Mouse (Mus musculus) heart, embryonic 10.5 days (tissue): ENCODE measurements around the gene 5530401A14Rik. TPM values are rescaled to one million over a fixed set of nuclear protein-coding genes. Genes with fewer than 3 reads are reported as not detected.

ENCODE experiments used
- DNase-seq: peaks from one replicate; pipeline ENCODE4 v3.0.0-alpha.2; 2017; ENCODE audit warnings: low spot score
- H3K27ac ChIP-seq: fragments of 300-500 bp; sonication (generic); 2 replicates; pipeline ENCODE4 v1.5.1; 2016; ENCODE audit warnings: mild to moderate bottlenecking
- H3K27me3 ChIP-seq: fragments of 300-500 bp; sonication (generic); 2 replicates; pipeline ENCODE4 v1.6.1; 2016; ENCODE audit warnings: mild to moderate bottlenecking; ENCODE audit not compliant: poor library complexity, insufficient read depth, severe bottlenecking
- H3K36me3 ChIP-seq: fragments of 300-500 bp; sonication (generic); 2 replicates; pipeline ENCODE4 v1.6.1; 2016; ENCODE audit warnings: mild to moderate bottlenecking, moderate library complexity
- H3K4me1 ChIP-seq: fragments of 300-500 bp; sonication (generic); 2 replicates; pipeline ENCODE4 v1.6.1; 2016; ENCODE audit warnings: mild to moderate bottlenecking
- H3K4me3 ChIP-seq: fragments of 300-500 bp; sonication (generic); 2 replicates; pipeline ENCODE4 v1.5.1; 2016; ENCODE audit warnings: mild to moderate bottlenecking, moderate library complexity
- H3K9me3 ChIP-seq: fragments of 300-500 bp; sonication (generic); 2 replicates; pipeline ENCODE4 v1.6.1; 2016; ENCODE audit warnings: mild to moderate bottlenecking, moderate library complexity
- WGBS: fragments of 180-500 bp; shearing (Covaris S2); methylation state at CpG from one replicate; pipeline ENCODE4 v1.1.7; 2016; 5-methylcytosine and 5-hydroxymethylcytosine counted together
- polyA plus RNA-seq: library from polyadenylated mRNA; unstranded; fragments of >200 nt; fragmentation: Nextera tagmentation; extraction: Ambion mirVana; gene quantifications from 2 replicates; pipeline ENCODE4 v1.2.1, GENCODE M21; 2016

The 5530401A14Rik gene
- polyA plus RNA-seq, 1 experiment from 2014 or later = not detected

DNA sequence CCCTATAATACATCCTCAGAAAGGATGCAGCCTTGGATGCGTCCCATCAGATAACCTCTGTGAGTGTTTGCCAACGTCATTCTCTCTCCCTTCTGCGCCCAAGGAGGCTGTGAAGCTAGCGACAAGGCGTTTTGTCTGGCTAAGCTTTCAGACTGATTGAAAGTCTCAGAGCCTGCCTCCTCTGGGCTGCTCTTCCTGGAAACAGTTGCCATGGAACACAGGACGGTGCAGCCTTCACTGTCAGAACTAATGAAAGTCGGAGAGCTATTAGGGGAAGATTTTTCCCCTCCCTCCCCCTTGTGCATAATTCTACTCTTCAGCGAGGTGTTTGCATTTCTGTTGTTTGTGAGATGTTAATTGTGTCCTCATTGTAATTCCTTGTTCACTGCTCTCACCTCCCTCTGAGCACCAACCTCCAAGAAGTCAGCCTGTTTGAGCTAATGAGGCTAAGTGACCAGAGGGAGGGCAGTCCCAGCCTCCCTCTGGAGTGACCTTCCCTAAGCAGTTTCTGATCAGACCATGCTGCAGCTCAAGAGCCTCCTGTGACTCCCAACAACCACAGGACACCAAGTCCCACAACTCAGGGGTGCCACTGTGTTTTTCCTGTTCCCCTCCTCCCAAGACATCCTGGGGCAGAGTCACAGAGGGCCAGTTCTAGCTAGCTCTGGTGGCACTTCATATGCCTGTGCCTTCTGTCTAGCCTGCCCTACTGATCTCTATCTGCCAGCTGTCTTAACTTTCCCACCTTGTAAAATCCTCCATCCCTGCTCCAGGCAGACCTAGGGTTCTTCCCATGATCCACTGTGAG is 37.3 kb downstream of the 5530401A14Rik start:
- H3K36me3 ChIP-seq = no peaks in the 10 kb centered on the region
- no peaks in the 10 kb centered on the region for H3K9me3 ChIP-seq
- no peak for DNase-seq
- no peaks in the 10 kb centered on the region for H3K4me1 ChIP-seq
- no peak overlapping the region for H3K27ac ChIP-seq
- H3K27me3 ChIP-seq = no peaks in the 10 kb centered on the region
- 16% methylated on average over 8 of the region's 8 CpGs for WGBS
- H3K4me3 ChIP-seq = no peak overlapping the region

DNA sequence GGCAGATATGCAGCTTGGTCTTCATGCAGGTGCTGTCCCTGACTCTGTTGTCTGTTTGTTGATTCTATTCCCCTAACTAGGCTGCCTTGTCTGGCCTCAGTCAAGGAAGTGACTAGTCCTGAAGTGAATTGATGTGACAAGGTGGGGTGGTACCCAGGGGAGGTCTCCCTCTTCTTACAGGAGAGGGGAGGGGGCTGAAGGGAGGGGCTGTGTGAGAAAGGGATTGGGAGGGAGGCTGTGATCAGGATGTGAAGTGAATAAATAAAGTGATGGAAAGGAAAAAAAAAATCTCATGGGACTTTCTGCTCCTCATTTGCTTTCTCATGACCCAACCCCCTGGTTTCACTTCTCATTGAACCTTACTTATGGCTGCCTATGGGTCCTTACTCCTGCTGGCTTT is 41.8 kb downstream of the 5530401A14Rik start:
- no peak for DNase-seq
- H3K27ac ChIP-seq = no peak overlapping the region
- H3K4me1 ChIP-seq = no peaks in the 10 kb centered on the region
- H3K36me3 ChIP-seq = no peaks in the 10 kb centered on the region
- H3K4me3 ChIP-seq = no peak overlapping the region
- no peaks in the 10 kb centered on the region for H3K9me3 ChIP-seq
- H3K27me3 ChIP-seq = no peaks in the 10 kb centered on the region

DNA sequence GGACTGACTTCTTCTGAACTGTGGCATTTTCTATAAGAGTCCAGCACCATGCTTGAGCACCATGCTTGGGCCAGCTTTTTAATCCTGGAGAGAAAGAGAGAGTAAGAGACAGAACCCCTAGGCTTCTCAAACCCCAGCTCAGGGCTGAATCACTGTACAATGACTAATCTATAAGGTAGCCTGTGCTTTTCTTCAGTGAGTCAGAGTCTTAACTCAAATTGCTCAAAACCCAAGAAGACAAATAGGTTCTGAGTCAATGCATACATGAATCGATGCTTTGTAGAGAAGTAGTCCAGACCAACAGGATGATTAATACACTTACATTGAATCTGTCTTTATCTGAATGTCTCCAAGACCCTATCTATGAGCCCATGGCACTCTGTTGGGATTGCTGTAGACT is 48.3 kb downstream of the 5530401A14Rik start:
- Histone ChIP-seq H3K9me3 (no peaks in the 10 kb centered on the region), H3K4me1 (no peaks in the 10 kb centered on the region), H3K27ac (no peak overlapping the region), H3K36me3 (no peaks in the 10 kb centered on the region), H3K4me3 (no peak overlapping the region), H3K27me3 (no peaks in the 10 kb centered on the region)
- WGBS = 68% methylated on average over 1 of the region's 1 CpGs
- no peak for DNase-seq

DNA sequence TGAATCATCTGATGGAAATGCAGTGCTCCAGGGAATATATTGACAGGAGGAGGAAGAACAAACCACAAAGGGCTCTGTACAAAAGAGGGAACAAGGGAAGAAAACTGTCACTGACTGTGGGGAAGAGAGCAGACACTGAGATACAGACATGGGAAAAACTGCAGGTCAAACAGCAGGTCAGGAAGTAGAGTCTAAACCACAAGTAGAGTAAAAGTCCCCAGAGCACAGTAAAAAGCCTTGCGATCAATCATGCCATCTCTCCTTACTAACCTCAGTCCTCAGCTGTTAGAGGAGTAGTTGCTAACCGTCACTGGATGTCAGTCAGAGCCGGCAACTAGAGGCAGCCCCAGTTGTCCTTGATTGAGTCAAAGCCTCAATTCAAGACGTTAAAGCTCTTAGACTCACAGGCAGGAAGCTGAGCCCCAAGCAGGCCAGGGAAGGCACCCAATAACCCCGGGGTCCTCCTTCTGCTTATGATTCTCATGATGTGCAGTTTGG is 49.0 kb downstream of the 5530401A14Rik start:
- no peaks in the 10 kb centered on the region for H3K4me1 ChIP-seq
- H3K27ac ChIP-seq = no peak overlapping the region
- 64% methylated on average over 5 of the region's 5 CpGs for WGBS
- no peaks in the 10 kb centered on the region for H3K27me3 ChIP-seq
- no peaks in the 10 kb centered on the region for H3K36me3 ChIP-seq
- no peaks in the 10 kb centered on the region for H3K9me3 ChIP-seq
- H3K4me3 ChIP-seq = no peak overlapping the region
- DNase-seq = no peak

DNA sequence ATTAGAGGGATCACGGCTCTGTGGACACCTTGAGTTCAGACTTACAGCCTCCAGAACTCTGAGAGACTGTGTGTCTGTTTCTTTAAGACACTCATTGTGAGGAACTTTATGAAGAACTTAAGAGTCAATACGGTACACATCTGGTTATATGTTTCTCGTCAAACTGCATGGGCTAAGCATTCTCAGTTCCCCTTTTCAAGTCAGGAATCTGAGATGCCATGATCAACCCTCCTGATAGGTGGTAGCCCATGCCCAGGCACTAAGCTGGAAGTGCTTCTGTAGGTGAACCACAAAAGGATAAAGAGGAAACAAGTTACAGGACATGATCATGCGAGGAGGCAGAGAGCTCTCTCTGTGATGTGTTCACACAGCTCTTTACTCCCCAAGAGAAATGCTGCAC is 52.6 kb downstream of the 5530401A14Rik start:
- no peak for DNase-seq
- no peak overlapping the region for H3K4me3 ChIP-seq
- H3K4me1 ChIP-seq = no peaks in the 10 kb centered on the region
- no peak overlapping the region for H3K27ac ChIP-seq
- no peaks in the 10 kb centered on the region for H3K36me3 ChIP-seq
- no peaks in the 10 kb centered on the region for H3K27me3 ChIP-seq
- H3K9me3 ChIP-seq = no peaks in the 10 kb centered on the region
- 82% methylated on average over 4 of the region's 4 CpGs for WGBS

DNA sequence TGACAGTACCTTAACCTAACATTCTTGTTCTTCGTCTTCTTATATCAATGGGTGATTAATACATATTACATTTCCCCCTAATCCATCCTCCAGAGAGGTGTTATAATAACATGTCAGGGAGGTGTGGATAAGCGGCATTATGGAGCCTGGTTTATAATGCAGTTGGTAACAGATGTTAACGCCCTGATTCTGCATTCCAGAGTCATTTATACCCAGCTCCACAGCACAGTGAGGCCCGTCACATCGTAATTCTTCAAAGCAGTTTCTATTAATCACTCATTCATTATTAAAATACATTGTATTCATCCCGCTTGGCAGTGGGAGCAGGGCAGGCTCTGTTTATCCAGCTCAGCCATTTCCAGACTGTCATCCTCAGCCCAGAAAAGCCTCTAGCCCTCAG is 55.0 kb downstream of the 5530401A14Rik start:
- Histone ChIP-seq H3K36me3 (no peaks in the 10 kb centered on the region), H3K4me3 (no peak overlapping the region), H3K27me3 (no peaks in the 10 kb centered on the region), H3K9me3 (no peaks in the 10 kb centered on the region), H3K4me1 (no peaks in the 10 kb centered on the region), H3K27ac (no peak overlapping the region)
- 76% methylated on average over 6 of the region's 6 CpGs for WGBS
- no peak for DNase-seq

DNA sequence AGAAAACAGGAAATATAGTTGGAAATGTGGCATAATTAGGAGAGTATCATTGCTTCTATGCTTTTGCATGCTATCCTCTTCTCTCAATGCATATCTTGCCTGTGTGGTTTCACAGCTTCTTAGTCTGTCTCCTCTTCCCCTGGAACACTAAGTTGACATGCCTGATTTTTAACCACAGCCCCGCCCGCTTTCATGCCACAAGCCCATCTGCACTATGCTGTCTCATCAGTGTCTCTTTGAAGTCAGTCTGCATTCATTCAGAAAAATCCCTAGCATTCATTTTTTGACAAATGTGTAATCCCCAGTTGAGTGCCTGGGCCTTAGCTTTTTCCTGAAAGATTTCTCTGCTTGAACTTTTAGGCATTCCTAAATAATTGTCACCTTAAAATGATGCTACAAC is 62.6 kb downstream of the 5530401A14Rik start:
- no peak for DNase-seq
- H3K4me1 ChIP-seq = no peaks in the 10 kb centered on the region
- no peak overlapping the region for H3K4me3 ChIP-seq
- H3K36me3 ChIP-seq = no peaks in the 10 kb centered on the region
- no peaks in the 10 kb centered on the region for H3K27me3 ChIP-seq
- whole genome bisulfite sequencing = 93% methylated on average over 2 of the region's 2 CpGs
- H3K9me3 ChIP-seq = no peaks in the 10 kb centered on the region
- H3K27ac ChIP-seq = no peak overlapping the region

DNA sequence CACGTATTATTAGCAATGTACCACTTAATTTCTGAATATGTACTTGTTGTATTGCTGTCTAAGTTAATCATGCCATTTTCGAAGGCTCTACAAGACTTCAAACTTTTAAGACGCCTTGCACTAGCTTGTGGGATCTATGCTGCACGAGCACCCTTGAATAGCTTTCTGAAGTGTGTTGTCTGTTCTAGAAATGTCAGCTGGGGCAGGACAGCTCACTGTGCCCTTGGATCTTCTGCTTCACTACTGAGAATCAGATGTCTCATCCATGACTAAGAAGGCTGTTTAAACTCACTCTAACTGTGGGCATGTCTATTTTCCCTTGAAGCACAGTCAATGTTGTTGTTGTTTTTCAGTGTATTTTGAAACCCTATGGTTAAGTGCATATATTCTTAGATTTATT is 63.2 kb downstream of the 5530401A14Rik start:
- 86% methylated on average over 4 of the region's 4 CpGs for WGBS
- Histone ChIP-seq H3K27ac (no peak overlapping the region), H3K4me1 (no peaks in the 10 kb centered on the region), H3K4me3 (no peak overlapping the region), H3K36me3 (no peaks in the 10 kb centered on the region), H3K27me3 (no peaks in the 10 kb centered on the region), H3K9me3 (no peaks in the 10 kb centered on the region)
- no peak for DNase-seq

DNA sequence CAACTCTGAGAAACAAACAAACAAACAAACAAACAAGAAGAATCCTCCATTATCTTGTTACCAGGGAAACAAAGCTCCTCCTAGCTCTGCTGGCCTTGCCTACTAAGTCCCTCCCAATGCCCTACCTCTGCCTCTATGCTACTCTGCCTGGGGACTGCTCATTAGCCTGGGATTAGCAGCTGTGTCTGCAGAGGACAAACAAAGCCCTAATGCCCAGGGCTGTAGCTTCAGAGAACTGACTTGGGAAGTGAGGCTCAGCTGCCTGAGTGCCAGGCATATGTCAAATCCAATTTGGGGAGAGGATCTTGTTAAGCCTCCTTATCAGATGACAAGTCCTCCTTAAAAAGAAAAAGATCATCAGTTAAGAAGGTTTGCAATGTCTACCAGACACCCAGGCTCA is 65.9 kb downstream of the 5530401A14Rik start:
- Histone ChIP-seq H3K27me3 (no peaks in the 10 kb centered on the region), H3K9me3 (no peaks in the 10 kb centered on the region), H3K27ac (no peak overlapping the region), H3K36me3 (no peaks in the 10 kb centered on the region), H3K4me3 (no peak overlapping the region), H3K4me1 (no peaks in the 10 kb centered on the region)
- DNase-seq = no peak

DNA sequence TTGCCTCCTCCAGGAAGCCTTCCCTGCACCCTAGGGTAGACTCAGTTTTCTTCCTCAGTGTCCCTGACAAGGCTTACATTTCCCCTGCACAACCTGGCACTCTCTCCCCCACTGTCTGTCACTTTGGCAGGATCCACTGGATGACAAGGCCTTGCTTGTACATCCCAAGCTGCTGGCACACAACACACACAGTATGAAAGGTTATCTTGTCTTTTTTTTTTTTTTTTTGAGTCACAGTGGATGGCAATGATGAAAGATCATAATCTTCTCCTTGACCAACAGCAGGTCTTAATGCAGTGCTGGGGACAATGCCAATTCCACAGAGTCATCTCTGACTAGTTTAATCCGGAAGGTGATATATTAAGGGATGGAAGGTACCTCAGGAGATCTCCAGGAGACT is 77.0 kb downstream of the 5530401A14Rik start:
- WGBS = 62% methylated on average over 1 of the region's 1 CpGs
- Histone ChIP-seq H3K36me3 (no peaks in the 10 kb centered on the region), H3K27ac (no peak overlapping the region), H3K4me1 (peaks cover 7% of the 10 kb centered on the region; the same call in 1 of the 2 replicates), H3K4me3 (no peak overlapping the region), H3K27me3 (no peaks in the 10 kb centered on the region), H3K9me3 (no peaks in the 10 kb centered on the region)
- no peak for DNase-seq

DNA sequence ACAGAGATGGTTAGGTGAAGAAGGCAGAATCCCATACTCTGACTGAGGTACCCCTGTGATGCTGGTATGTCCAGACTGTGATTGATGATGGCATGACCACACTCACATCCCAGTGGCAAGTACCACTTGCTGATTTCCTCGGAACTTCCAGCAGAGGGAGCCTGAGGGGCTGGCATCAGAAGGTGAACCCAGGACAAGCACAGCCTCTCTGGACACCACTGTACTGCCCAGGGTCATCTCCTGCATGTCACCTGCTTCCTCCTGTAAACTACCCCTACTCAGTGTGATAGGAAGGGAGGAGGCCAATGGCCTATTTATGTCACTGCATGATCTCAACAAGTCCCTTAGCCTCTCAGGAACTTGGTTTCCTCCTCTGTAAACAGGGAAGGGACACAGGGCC is 80.5 kb downstream of the 5530401A14Rik start:
- no peak for DNase-seq
- Histone ChIP-seq H3K4me3 (no peak overlapping the region), H3K27ac (no peak overlapping the region), H3K9me3 (no peaks in the 10 kb centered on the region), H3K4me1 (peaks cover 7% of the 10 kb centered on the region; the same call in 1 of the 2 replicates), H3K27me3 (peaks cover 8% of the 10 kb centered on the region; the same call in 1 of the 2 replicates), H3K36me3 (no peaks in the 10 kb centered on the region)
- 13% methylated on average over 1 of the region's 1 CpGs for WGBS

DNA sequence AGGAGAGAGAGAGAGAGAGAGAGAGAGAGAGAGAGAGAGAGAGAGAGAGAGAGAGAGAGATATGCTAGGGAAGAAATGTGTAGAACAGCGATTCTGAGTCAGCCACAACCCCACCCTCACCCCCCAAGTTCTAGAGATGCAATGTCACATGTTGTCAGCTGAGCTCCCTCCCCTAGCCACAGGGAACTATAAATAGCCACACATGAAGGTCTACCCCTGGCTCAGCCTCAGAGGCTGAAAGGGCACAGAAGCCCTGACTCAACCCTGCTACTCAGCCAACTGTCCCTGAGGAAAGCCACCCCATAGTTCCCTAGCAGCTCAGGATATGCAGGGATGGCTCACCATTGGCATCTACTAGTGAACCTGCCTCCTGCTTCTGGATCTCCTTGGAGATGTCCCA is 81.7 kb downstream of the 5530401A14Rik start:
- no peak for DNase-seq
- H3K9me3 ChIP-seq = 0 out of 2 replicates have a peak, but pooled peaks cover under 1% of the 10 kb centered on the region

More for the DNA sequence above, 81.7 kb downstream of the 5530401A14Rik start:
- WGBS = 64% methylated on average over 1 of the region's 1 CpGs
- H3K4me3 ChIP-seq = no peak overlapping the region
- no peaks in the 10 kb centered on the region for H3K36me3 ChIP-seq
- H3K27ac ChIP-seq = no peak overlapping the region
- peaks cover 8% of the 10 kb centered on the region; the same call in 1 of the 2 replicates for H3K27me3 ChIP-seq
- peaks cover 7% of the 10 kb centered on the region; the same call in 1 of the 2 replicates for H3K4me1 ChIP-seq
